Mouse (Mus musculus) frontal cortex, postnatal 25 days (tissue): ENCODE results near the gene Casq2.

ENCODE experiments used
- DNase-seq, 2 experiments: peaks; one replicate each; pipeline ENCODE4 v3.0.0; 2022; ENCODE audit warnings: low spot score in 2 of 2

The Casq2 gene

GRCm38 (mm10) chr3:102086283-102086682 lies at the start of gene Casq2:
Gene Casq2, plus strand, starts transcription at chr3:102086415.
- no peak for DNase-seq

- no peak for DNase-seq
Measured at GRCm38 (mm10) chr3:102037806-102038205, 48.4 kb upstream of the Casq2 start.

- no peak for DNase-seq
Measured at GRCm38 (mm10) chr3:102038608-102039007, 47.6 kb upstream of the Casq2 start.

- no peak for DNase-seq
Measured at GRCm38 (mm10) chr3:102041632-102042031, 44.6 kb upstream of the Casq2 start.

GRCm38 (mm10) chr3:102045071-102045470 lies 41.1 kb upstream of the Casq2 start:
- DNase-seq, result no peak

GRCm38 (mm10) chr3:102047532-102047931 lies 38.7 kb upstream of the Casq2 start:
- DNase-seq, result no peak

GRCm38 (mm10) chr3:102049207-102050104 lies 36.8 kb upstream of the Casq2 start:
- DNase-seq, result no peak

GRCm38 (mm10) chr3:102052036-102052435 lies 34.2 kb upstream of the Casq2 start:
- no peak for DNase-seq

GRCm38 (mm10) chr3:102053293-102053692 lies 32.9 kb upstream of the Casq2 start:
- DNase-seq, result no peak

- no peak for DNase-seq
Measured at GRCm38 (mm10) chr3:102055878-102056277, 30.3 kb upstream of the Casq2 start.

GRCm38 (mm10) chr3:102060065-102060464 lies 26.1 kb upstream of the Casq2 start:
- no peak for DNase-seq

GRCm38 (mm10) chr3:102061923-102062670 lies 24.1 kb upstream of the Casq2 start:
- DNase-seq, result peak; percentile 20 to 26

- no peak for DNase-seq
Measured at GRCm38 (mm10) chr3:102062671-102063010, 23.6 kb upstream of the Casq2 start.

GRCm38 (mm10) chr3:102063273-102064120 lies 22.7 kb upstream of the Casq2 start:
- no peak for DNase-seq

GRCm38 (mm10) chr3:102064566-102064965 lies 21.6 kb upstream of the Casq2 start:
- no peak for DNase-seq

- DNase-seq, result no peak
Measured at GRCm38 (mm10) chr3:102067306-102067705, 18.9 kb upstream of the Casq2 start.

GRCm38 (mm10) chr3:102067861-102068260 lies 18.4 kb upstream of the Casq2 start:
- no peak for DNase-seq

- no peak for DNase-seq
Measured at GRCm38 (mm10) chr3:102069260-102069659, 17.0 kb upstream of the Casq2 start.

- DNase-seq, result no peak
Measured at GRCm38 (mm10) chr3:102069686-102070085, 16.5 kb upstream of the Casq2 start.

GRCm38 (mm10) chr3:102070360-102070759 lies 15.9 kb upstream of the Casq2 start:
- DNase-seq, result no peak

GRCm38 (mm10) chr3:102071016-102071415 lies 15.2 kb upstream of the Casq2 start:
- peak; percentile 9 to 39 for DNase-seq

GRCm38 (mm10) chr3:102079413-102079812 lies 6.8 kb upstream of the Casq2 start:
- DNase-seq, result no peak
